ENCODE assay signal across 8 mouse cellular contexts in the genomic region with DNA sequence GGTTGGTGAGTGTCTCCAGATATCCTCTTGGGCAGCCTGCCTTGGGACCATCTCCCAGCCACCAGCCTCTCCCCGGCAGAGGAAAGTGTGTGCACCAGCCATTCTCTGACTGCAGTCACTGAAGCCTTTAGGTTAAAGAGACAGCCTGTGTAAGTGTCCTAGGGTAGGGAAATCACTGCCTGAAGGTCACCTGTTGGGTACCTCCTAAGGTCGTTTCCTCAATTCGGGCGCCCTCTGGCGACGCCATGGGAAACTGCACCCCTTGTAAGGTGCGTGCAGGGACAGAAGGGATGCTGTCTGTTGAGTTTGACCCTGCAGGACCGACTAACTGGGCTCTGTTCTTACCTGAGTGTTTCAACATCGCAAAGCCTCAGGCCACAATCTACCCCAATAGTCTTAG.
DNase-seq lines count a peak whose midpoint lies in the region; ATAC-seq and TF ChIP-seq lines count a peak whose summit lies in the region.

No protein-coding gene starts in this region.

- H3K9ac ChIP-seq in ES-Bruce4 (ENCODE audit: low read depth, poor library complexity, severe bottlenecking), result no peak overlapping the region

- H3K36me3 ChIP-seq in ES-Bruce4 (ENCODE audit: control insufficient read depth, insufficient read depth, low read length, poor library complexity, severe bottlenecking), result no peaks in the 10 kb centered on the region
- H3K36me3 ChIP-seq in embryonic facial prominence, embryonic 10.5 days (replicated peaks), result no peaks in the 10 kb centered on the region

- TF ChIP-seq CTCF in ES-Bruce4 (IDR thresholded peaks at IDR 0.05; ENCODE audit: low read depth, low read length), result peak; percentile 94
- TF ChIP-seq CTCF in layer of hippocampus, adult 2 months (conservative IDR thresholded peaks at IDR 0.05), result peak; percentile 97

- H3K4me1 ChIP-seq in ES-Bruce4 (ENCODE audit: control insufficient read depth, insufficient read depth, low read length), result no peaks in the 10 kb centered on the region
- H3K4me1 ChIP-seq in embryonic facial prominence, embryonic 10.5 days, result peaks cover 4% of the 10 kb centered on the region

- ATAC-seq in inflammation-experienced regulatory T-cells, adult 6 months, result no peak

- WGBS in embryonic facial prominence, embryonic 10.5 days, result 12% methylated on average over 9 of the region's 9 CpGs

- no peak overlapping the region for H3K27ac ChIP-seq in ES-Bruce4 (ENCODE audit: insufficient read depth, low read length)
- no peak overlapping the region for H3K27ac ChIP-seq in embryonic facial prominence, embryonic 10.5 days (replicated peaks)
- no peak overlapping the region for H3K27ac ChIP-seq in layer of hippocampus, adult 2 months

- TF ChIP-seq POLR2A in ES-Bruce4 (IDR thresholded peaks at IDR 0.05; ENCODE audit: insufficient read depth, low read length), result no peak

- no peak overlapping the region for H3K4me3 ChIP-seq in ES-Bruce4 (ENCODE audit: low read depth, low read length)
- H3K4me3 ChIP-seq in embryonic facial prominence, embryonic 10.5 days, result no peak overlapping the region
- no peak overlapping the region for H3K4me3 ChIP-seq in layer of hippocampus, adult 2 months

- 0 out of 2 replicates have a peak, but pooled peaks cover 1% of the 10 kb centered on the region for H3K27me3 ChIP-seq in ES-Bruce4 (ENCODE audit: control insufficient read depth, insufficient read depth, low read length, poor library complexity, severe bottlenecking)
- peaks cover 19% of the 10 kb centered on the region; the same call in 1 of the 2 replicates for H3K27me3 ChIP-seq in embryonic facial prominence, embryonic 10.5 days (replicated peaks; ENCODE audit: low read depth, poor library complexity, severe bottlenecking)

- TF ChIP-seq EP300 in ES-Bruce4 (IDR thresholded peaks at IDR 0.05; ENCODE audit: insufficient read depth, low read depth, low read length), result no peak

- peak; percentile 80 for DNase-seq in adrenal gland, postnatal 25 days
- peak; percentile 79 for DNase-seq in embryonic facial prominence, embryonic 10.5 days (ENCODE audit: low spot score)
- peak; percentile 61 for DNase-seq in heart, adult 8-10 months (ENCODE audit: low spot score)
- DNase-seq in layer of hippocampus, adult 2 months (ENCODE audit: low spot score in 2 of 2), result peak; percentile 41 to 72
- peak; percentile 77 for DNase-seq in lung, postnatal 14 days
- peak; percentile 40 to 49 for DNase-seq in right cerebral cortex, postnatal 36 days (ENCODE audit: low spot score in 2 of 2)

- no peaks in the 10 kb centered on the region for H3K9me3 ChIP-seq in ES-Bruce4 (replicated peaks; ENCODE audit: control insufficient read depth, insufficient read depth, low read length, poor library complexity, severe bottlenecking)
- H3K9me3 ChIP-seq in embryonic facial prominence, embryonic 10.5 days, result no peaks in the 10 kb centered on the region
